Mouse (Mus musculus) lung, postnatal 0 days (tissue): ENCODE data around the gene Actl6b. TPM values are rescaled to one million over a fixed set of nuclear protein-coding genes. Genes with fewer than 3 reads are reported as not detected.

Source experiments
- ATAC-seq: fragments of 200-750 bp; cut with Nextera tagmentation; 2 replicates; pipeline ENCODE4 v1.8.0; 2017; ENCODE audit warnings: moderate library complexity
- DNase-seq: peaks from one replicate; pipeline ENCODE4 v3.0.0-alpha.2; 2016; ENCODE audit warnings: low spot score
- H3K27ac ChIP-seq: fragments of 300-500 bp; sonication (generic); 2 replicates; pipeline ENCODE4 v1.5.1; 2014; ENCODE audit warnings: antibody characterized with exemption, mild to moderate bottlenecking, low read length, mixed read lengths
- H3K27me3 ChIP-seq: fragments of 300-500 bp; sonication (generic); replicated peaks from 2 replicates; pipeline ENCODE4 v1.6.1; 2014; ENCODE audit warnings: low read length, mixed read lengths; ENCODE audit not compliant: insufficient read depth
- H3K36me3 ChIP-seq: fragments of 300-500 bp; sonication (generic); 2 replicates; pipeline ENCODE4 v1.6.1; 2014; ENCODE audit warnings: low read length, mixed read lengths; ENCODE audit not compliant: insufficient read depth
- H3K4me1 ChIP-seq: fragments of 300-500 bp; sonication (generic); 2 replicates; pipeline ENCODE4 v1.6.1; 2014; ENCODE audit warnings: antibody characterized with exemption, low read depth, low read length, mixed read lengths; ENCODE audit not compliant: insufficient read depth
- H3K4me2 ChIP-seq: fragments of 300-500 bp; sonication (generic); replicated peaks from 2 replicates; pipeline ENCODE4 v1.6.1; 2014; ENCODE audit warnings: low read depth, mild to moderate bottlenecking, low read length, moderate library complexity, mixed read lengths
- H3K4me3 ChIP-seq: fragments of 300-500 bp; sonication (generic); 2 replicates; pipeline ENCODE4 v1.5.1; 2014; ENCODE audit warnings: low read depth, low read length
- H3K9ac ChIP-seq: fragments of 300-500 bp; sonication (generic); replicated peaks from 2 replicates; pipeline ENCODE4 v1.6.1; 2014; ENCODE audit warnings: low read depth, mild to moderate bottlenecking
- H3K9me3 ChIP-seq: fragments of 300-500 bp; sonication (generic); 2 replicates; pipeline ENCODE4 v1.6.1; 2016; ENCODE audit warnings: low read length, mixed read lengths
- CTCF ChIP-seq: IDR thresholded peaks from 2 replicates; pipeline ENCODE4 v1.5.1; 2016; ENCODE audit warnings: antibody characterized with exemption, mild to moderate bottlenecking
- EP300 ChIP-seq: IDR thresholded peaks from 2 replicates; pipeline ENCODE4 v1.6.1; 2016; ENCODE audit warnings: antibody characterized with exemption, mild to moderate bottlenecking, control low read depth
- WGBS: fragments of 180-500 bp; shearing (Covaris S2); extraction: QIAGEN DNeasy Blood & Tissue Kit; methylation state at CpG from one replicate; pipeline ENCODE4 v1.1.7; 2014; 5-methylcytosine and 5-hydroxymethylcytosine counted together
- polyA plus RNA-seq: library from polyadenylated mRNA; unstranded; fragments of >200 nt; fragmentation: Nextera tagmentation; extraction: Ambion mirVana; gene quantifications from 2 replicates; pipeline ENCODE4 v1.2.1, GENCODE M21; 2015

Gene Actl6b
- polyA plus RNA-seq, 1 experiment from 2014 or later: not detected

GRCm38 (mm10) chr5:137512847-137513794, 40.2 kb upstream of the Actl6b start:
- DNase-seq (no peak), ATAC-seq (no peak)
- no peaks in the 10 kb centered on the region for H3K36me3 ChIP-seq
- no peak overlapping the region for H3K4me2 ChIP-seq
- H3K9me3 ChIP-seq: no peaks in the 10 kb centered on the region
- H3K9ac ChIP-seq: no peak overlapping the region
- H3K4me1 ChIP-seq: peaks cover 9% of the 10 kb centered on the region
- H3K4me3 ChIP-seq: no peak overlapping the region
- no peak overlapping the region for H3K27ac ChIP-seq
- TF ChIP-seq EP300 (no peak), CTCF (peak; percentile 77)
- WGBS: 78% methylated on average over 11 of the region's 11 CpGs
- H3K27me3 ChIP-seq: no peaks in the 10 kb centered on the region

- WGBS: 76% methylated on average over 12 of the region's 12 CpGs
Observed at GRCm38 (mm10) chr5:137513951-137514721, 39.2 kb upstream of the Actl6b start.

GRCm38 (mm10) chr5:137514811-137515210, 38.5 kb upstream of the Actl6b start:
- 88% methylated on average over 3 of the region's 3 CpGs for WGBS
- Histone ChIP-seq H3K4me2 (no peak overlapping the region), H3K4me1 (peaks cover 9% of the 10 kb centered on the region), H3K4me3 (no peak overlapping the region), H3K27ac (no peak overlapping the region), H3K27me3 (no peaks in the 10 kb centered on the region), H3K9ac (no peak overlapping the region), H3K9me3 (no peaks in the 10 kb centered on the region), H3K36me3 (0 out of 2 replicates have a peak, but pooled peaks cover 2% of the 10 kb centered on the region)
- ATAC-seq: no peak
- no peak for TF ChIP-seq CTCF
- no peak for TF ChIP-seq EP300
- DNase-seq: no peak

More at GRCm38 (mm10) chr5:137513951-137514721, 39.2 kb upstream of the Actl6b start:
- H3K4me3 ChIP-seq: no peak overlapping the region
- H3K27me3 ChIP-seq: no peaks in the 10 kb centered on the region
- ATAC-seq (no peak), DNase-seq (no peak)
- H3K9ac ChIP-seq: no peak overlapping the region
- H3K27ac ChIP-seq: no peak overlapping the region
- no peaks in the 10 kb centered on the region for H3K36me3 ChIP-seq
- no peak overlapping the region for H3K4me2 ChIP-seq
- TF ChIP-seq EP300 (no peak), CTCF (no peak)
- H3K4me1 ChIP-seq: peaks cover 9% of the 10 kb centered on the region
- H3K9me3 ChIP-seq: no peaks in the 10 kb centered on the region

DNA sequence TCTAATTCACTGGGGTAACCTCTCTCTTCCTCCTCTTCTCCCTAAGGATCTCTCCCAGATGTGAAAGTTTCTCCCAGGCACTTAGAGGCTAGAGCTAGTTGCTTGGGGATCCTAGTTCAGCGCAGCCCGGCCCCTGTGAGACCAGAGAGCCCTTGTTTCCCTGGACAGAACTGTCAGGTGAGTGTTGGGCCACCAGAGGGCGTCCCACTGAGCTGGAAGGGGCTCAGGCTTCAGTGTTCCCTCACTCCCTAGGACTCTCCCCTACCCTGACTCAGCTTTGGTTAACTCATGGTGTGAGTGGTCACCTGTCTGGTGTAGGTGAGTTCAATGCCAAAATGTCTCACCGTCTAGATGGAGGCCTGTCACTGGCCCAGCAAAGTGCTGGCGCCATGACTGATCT, 34.9 kb upstream of the Actl6b start, which contains the start of gene Gigyf1:
Gene Gigyf1, plus strand, starts transcription at position 113 of the 400 bp plus-strand sequence.
- H3K4me3 ChIP-seq: no peak within 1 kb of the TSS
- H3K4me1 ChIP-seq: no peaks in the 10 kb centered on the region
- 73% methylated on average over 5 of the region's 5 CpGs for WGBS
- H3K4me2 ChIP-seq: no peak within 1 kb of the TSS
- DNase-seq: peak; percentile 57
- no peaks in the 10 kb centered on the region for H3K27me3 ChIP-seq
- ATAC-seq: peak; percentile 48
- H3K36me3 ChIP-seq: peaks cover 33% of the 10 kb centered on the region; the same call in 1 of the 2 replicates
- H3K9ac ChIP-seq: no peak within 1 kb of the TSS
- peak; percentile 75 for TF ChIP-seq CTCF
- no peak for TF ChIP-seq EP300
- no peaks in the 10 kb centered on the region for H3K9me3 ChIP-seq
- no peak within 1 kb of the TSS for H3K27ac ChIP-seq

DNA sequence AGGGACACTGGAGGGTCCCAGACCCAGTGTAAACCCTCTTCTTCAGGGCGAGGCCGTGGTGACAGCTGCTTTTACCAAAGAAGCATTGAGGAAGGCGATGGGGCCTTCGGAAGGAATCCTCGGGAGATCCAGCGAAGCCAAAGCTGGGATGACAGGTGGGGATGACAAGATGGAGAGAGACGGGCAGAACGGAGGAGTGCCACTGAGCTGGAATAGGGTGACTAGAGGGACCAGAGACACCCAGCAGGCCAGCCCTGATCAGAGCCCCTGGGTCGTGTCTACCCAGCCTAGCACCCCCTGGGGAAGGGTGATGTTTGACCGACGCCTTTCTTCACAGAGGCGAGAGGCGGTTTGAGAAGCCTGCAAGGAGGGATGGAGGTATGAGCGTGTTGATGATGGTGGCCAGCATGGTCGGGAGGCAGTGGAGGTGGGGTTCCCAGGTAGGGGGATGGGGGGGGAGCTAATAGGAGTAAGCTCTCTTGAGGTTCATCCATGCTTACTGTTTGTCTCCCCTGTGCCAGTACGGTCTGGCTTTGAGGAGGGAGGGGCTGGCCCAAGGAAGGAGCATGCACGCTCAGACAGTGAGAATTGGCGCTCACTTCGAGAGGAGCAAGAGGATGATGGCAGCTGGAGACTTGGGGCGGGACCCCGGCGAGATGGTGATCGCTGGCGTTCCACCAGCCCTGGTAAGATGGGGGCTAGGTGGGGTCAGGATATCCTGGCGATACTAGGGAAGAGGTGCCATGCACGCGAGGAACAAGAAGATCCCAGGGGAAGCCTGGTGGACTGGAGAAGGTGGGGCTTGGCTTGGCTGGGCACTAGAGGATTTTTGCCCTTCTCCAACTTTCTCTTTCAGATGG, 33.4 kb upstream of the Actl6b start:
- WGBS: 90% methylated on average over 27 of the region's 27 CpGs
- no peak overlapping the region for H3K4me2 ChIP-seq
- TF ChIP-seq EP300 (no peak), CTCF (no peak)

More for the DNA sequence above, 33.4 kb upstream of the Actl6b start:
- Histone ChIP-seq H3K27me3 (no peaks in the 10 kb centered on the region), H3K9ac (no peak overlapping the region), H3K9me3 (no peaks in the 10 kb centered on the region), H3K27ac (no peak overlapping the region), H3K36me3 (peaks cover 46% of the 10 kb centered on the region), H3K4me1 (no peaks in the 10 kb centered on the region), H3K4me3 (no peak overlapping the region)
- DNase-seq (peak; percentile 5), ATAC-seq (no peak)
